Mouse (Mus musculus) liver, embryonic 14.5 days (tissue): ENCODE measurements around the gene Gm9821.

Experiments used
- CTCF ChIP-seq: IDR thresholded peaks from 2 replicates; pipeline ENCODE4 v1.5.1; 2016; ENCODE audit warnings: antibody characterized with exemption, low read depth, control low read depth
- EP300 ChIP-seq: IDR thresholded peaks from 2 replicates; pipeline ENCODE4 v1.6.1; 2016; ENCODE audit warnings: antibody characterized with exemption, low read depth

DNA sequence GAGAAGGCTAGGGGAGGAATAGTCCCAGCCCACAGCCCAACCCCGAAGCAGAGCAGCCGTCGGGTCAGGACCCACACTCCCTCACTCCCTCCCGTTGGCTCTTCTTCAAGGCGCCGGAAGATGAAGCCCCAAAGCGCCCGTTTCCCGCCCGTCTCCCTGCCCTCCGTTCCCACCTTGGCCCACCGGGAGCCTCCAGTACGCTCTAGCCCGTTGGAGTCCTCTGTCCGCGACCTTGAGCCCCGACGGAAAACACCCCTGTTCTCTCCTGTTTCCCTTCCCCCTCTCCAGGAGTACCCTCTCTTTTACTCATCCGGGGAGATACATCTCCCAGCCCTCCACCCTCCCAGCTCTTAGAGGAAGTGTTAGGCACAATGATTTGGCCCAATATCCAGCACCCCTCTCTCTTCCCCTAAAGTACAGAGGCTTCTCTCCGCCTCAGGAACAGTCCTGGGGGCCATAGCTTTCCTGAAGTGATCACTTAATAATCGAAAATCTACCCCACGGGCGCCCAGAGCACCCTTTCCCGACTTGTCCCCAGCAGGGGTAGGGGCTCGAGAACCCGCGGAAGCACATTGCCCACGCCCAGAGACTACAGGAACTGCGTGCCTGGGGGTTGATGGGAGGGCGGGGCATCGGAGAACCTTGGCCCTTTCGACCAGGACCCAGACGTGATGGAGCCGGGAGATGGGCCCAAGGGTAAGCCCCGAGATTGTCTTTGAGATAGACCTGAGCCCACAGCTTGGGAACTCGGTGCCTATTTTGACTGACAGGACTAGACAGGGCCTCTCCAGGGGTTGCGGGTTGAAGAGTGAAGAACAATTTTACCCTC is 22.7 kb upstream of the Gm9821 start:
- no peak for TF ChIP-seq CTCF
- TF ChIP-seq EP300: no peak
